Mouse (Mus musculus): ENCODE results near the gene Tspan10. TPM values are rescaled to one million over a fixed set of nuclear protein-coding genes. Genes with fewer than 3 reads are reported as not detected.

The Tspan10 gene
- total and polyA plus RNA-seq, 3 experiments: 0.29 to 0.65 TPM; not detected in 1

GRCm38 (mm10) chr11:120405867-120406266 is 36.6 kb upstream of the Tspan10 start (continued):
- peak; percentile 87 for TF ChIP-seq MYC (IDR thresholded peaks at IDR 0.05; ENCODE audit: low read depth, low read length)
- TF ChIP-seq MAFK (IDR thresholded peaks at IDR 0.05; ENCODE audit: borderline replicate concordance, low read depth, low read length): no peak
- no peak for TF ChIP-seq MEF2A (IDR thresholded peaks at IDR 0.05; ENCODE audit: extremely low read depth, insufficient replicate concordance, low read depth, low read length, poor library complexity, severe bottlenecking)
- no peak for TF ChIP-seq JUND (IDR thresholded peaks at IDR 0.05; ENCODE audit: low read depth, low read length)
- no peak for TF ChIP-seq USF1 (IDR thresholded peaks at IDR 0.05; ENCODE audit: low read depth, low read length)
- TF ChIP-seq POLR2A (IDR thresholded peaks at IDR 0.05; ENCODE audit: control insufficient read depth in 1 of 2, insufficient read depth in 1 of 2, low read depth in 1 of 2, low read length in 2 of 2, poor library complexity in 1 of 2): peak in 1 of 2 experiments; percentile 43; a peak in 2 of 4 replicates
- 0 out of 2 replicates have a peak, but pooled peaks have one; percentile 13 for TF ChIP-seq HCFC1 (IDR thresholded peaks at IDR 0.05; ENCODE audit: low read depth, low read length)
- peak; percentile 55; the same call in 1 of the 2 replicates for TF ChIP-seq SIN3A (IDR thresholded peaks at IDR 0.05; ENCODE audit: low read length)
- TF ChIP-seq ETS1 (IDR thresholded peaks at IDR 0.05; ENCODE audit: low read depth, low read length): peak; percentile 88
- TF ChIP-seq CHD2 (IDR thresholded peaks at IDR 0.05; ENCODE audit: low read length): no peak; the same call in 1 of the 2 replicates
- peak; percentile 46 for TF ChIP-seq MAX (IDR thresholded peaks at IDR 0.05; ENCODE audit: low read length)
- no peak for TF ChIP-seq E2F4 (IDR thresholded peaks at IDR 0.05; ENCODE audit: borderline replicate concordance, low read depth, low read length)
- peak; percentile 95 for TF ChIP-seq RCOR1 (IDR thresholded peaks at IDR 0.05; ENCODE audit: low read depth, low read length)
- TF ChIP-seq TCF12 (IDR thresholded peaks at IDR 0.05; ENCODE audit: low read depth, low read length): peak; percentile 99
- no peak for TF ChIP-seq CHD1 (IDR thresholded peaks at IDR 0.05; ENCODE audit: low read depth, low read length)

- Histone ChIP-seq H3K4me3 (ENCODE audit: control insufficient read depth in 1 of 2, insufficient read depth in 1 of 2, low read depth in 2 of 2, low read length in 2 of 2) (no peak overlapping the region), H3K27ac (ENCODE audit: control insufficient read depth, low read depth, low read length) (peak overlapping the region; percentile 59), H3K4me1 (ENCODE audit: control insufficient read depth in 1 of 2, insufficient read depth in 2 of 2, low read length in 2 of 2) (peaks cover 23 to 28% of the 10 kb centered on the region in 2 experiments), H3K9me3 (replicated peaks; ENCODE audit: insufficient read depth, low read length) (no peaks in the 10 kb centered on the region), H3K36me3 (ENCODE audit: control insufficient read depth in 1 of 2, insufficient read depth in 2 of 2, low read length in 2 of 2) (peaks cover 33 to 38% of the 10 kb centered on the region in 2 experiments), H3K79me2 (ENCODE audit: control insufficient read depth, insufficient read depth, low read length, poor library complexity) (no peaks in the 10 kb centered on the region; the same call in 1 of the 2 replicates), H3K9ac (ENCODE audit: control insufficient read depth, low read depth, low read length, poor library complexity, severe bottlenecking) (no peak overlapping the region), H3K27me3 (ENCODE audit: control insufficient read depth in 1 of 2, insufficient read depth in 2 of 2, low read length in 2 of 2) (no peaks in the 10 kb centered on the region)
- peak; percentile 30 for DNase-seq (ENCODE audit: low read depth, low spot score)
- no peak for TF ChIP-seq RAD21 (IDR thresholded peaks at IDR 0.05; ENCODE audit: low read depth, low read length)
- TF ChIP-seq RCOR1 (IDR thresholded peaks at IDR 0.05; ENCODE audit: low read depth, low read length): no peak
- peak; percentile 52; the same call in 1 of the 2 replicates for TF ChIP-seq POLR2AphosphoS2 (IDR thresholded peaks at IDR 0.05; ENCODE audit: low read length)
- TF ChIP-seq UBTF (IDR thresholded peaks at IDR 0.05; ENCODE audit: borderline replicate concordance, insufficient read depth, low read depth, low read length): no peak
- TF ChIP-seq MXI1 (IDR thresholded peaks at IDR 0.05; ENCODE audit: low read depth, low read length): peak; percentile 59
- TF ChIP-seq SMC3 (IDR thresholded peaks at IDR 0.05; ENCODE audit: low read depth, low read length): no peak
- TF ChIP-seq BHLHE40 (IDR thresholded peaks at IDR 0.05; ENCODE audit: borderline replicate concordance, low read depth, low read length): no peak
- 0 out of 2 replicates have a peak, but pooled peaks have one; percentile 10 for TF ChIP-seq GATA1 (IDR thresholded peaks at IDR 0.05; ENCODE audit: low read depth, low read length)
- no peak for TF ChIP-seq ZC3H11A (IDR thresholded peaks at IDR 0.05; ENCODE audit: low read depth, low read length)
- TF ChIP-seq ZNF384 (IDR thresholded peaks at IDR 0.05; ENCODE audit: low read depth, low read length): no peak; the same call in 1 of the 2 replicates
- no peak for TF ChIP-seq ZMIZ1 (IDR thresholded peaks at IDR 0.05; ENCODE audit: low read depth, low read length)
- no peak for TF ChIP-seq TCF12 (IDR thresholded peaks at IDR 0.05; ENCODE audit: low read depth, low read length)
- no peak for TF ChIP-seq POLR2A (IDR thresholded peaks at IDR 0.05; ENCODE audit: control insufficient read depth in 1 of 2, insufficient read depth in 1 of 2, low read depth in 1 of 2, low read length in 2 of 2, poor library complexity in 1 of 2)
- 0 out of 2 replicates have a peak, but pooled peaks have one; percentile 7 for TF ChIP-seq USF1 (IDR thresholded peaks at IDR 0.05; ENCODE audit: low read depth, low read length)
- no peak for TF ChIP-seq E2F4 (IDR thresholded peaks at IDR 0.05; ENCODE audit: borderline replicate concordance, low read depth, low read length)
- 0 out of 2 replicates have a peak, but pooled peaks have one; percentile 50 for TF ChIP-seq CHD1 (IDR thresholded peaks at IDR 0.05; ENCODE audit: low read depth, low read length)
- TF ChIP-seq CHD2 (IDR thresholded peaks at IDR 0.05; ENCODE audit: low read length): no peak
- no peak; the same call in 1 of the 2 replicates for TF ChIP-seq SIN3A (IDR thresholded peaks at IDR 0.05; ENCODE audit: low read length)
- no peak for TF ChIP-seq EP300 (IDR thresholded peaks at IDR 0.05; ENCODE audit: low read depth in 1 of 2, low read length in 2 of 2)
- TF ChIP-seq MEF2A (IDR thresholded peaks at IDR 0.05; ENCODE audit: extremely low read depth, insufficient replicate concordance, low read depth, low read length, poor library complexity, severe bottlenecking): no peak
- TF ChIP-seq POLR2AphosphoS5 (IDR thresholded peaks at IDR 0.05; ENCODE audit: borderline replicate concordance, low read depth, low read length): no peak
- TF ChIP-seq MYC (IDR thresholded peaks at IDR 0.05; ENCODE audit: low read depth, low read length): no peak; the same call in 1 of the 2 replicates
- peak; percentile 68; the same call in 1 of the 2 replicates for TF ChIP-seq MAX (IDR thresholded peaks at IDR 0.05; ENCODE audit: low read length)
- no peak for TF ChIP-seq NRF1 (IDR thresholded peaks at IDR 0.05; ENCODE audit: insufficient read depth, low read depth, low read length, poor library complexity, severe bottlenecking)
- no peak for TF ChIP-seq HCFC1 (IDR thresholded peaks at IDR 0.05; ENCODE audit: low read depth, low read length)
- TF ChIP-seq KAT2A (conservative IDR thresholded peaks at IDR 0.05; ENCODE audit: low read depth, low read length): no peak
- no peak for TF ChIP-seq GABPA (IDR thresholded peaks at IDR 0.05; ENCODE audit: low read depth, low read length)
Observed at GRCm38 (mm10) chr11:120406445-120406844, 36.0 kb upstream of the Tspan10 start.

All from MEL (cell line).